Mouse (Mus musculus) embryonic facial prominence, embryonic 11.5 days (tissue): Measurements from ENCODE around the gene Gabrg3. TPM values are rescaled to one million over a fixed set of nuclear protein-coding genes. Genes with fewer than 3 reads are reported as not detected.
A peak's percentile ranks its signal among the peaks of the same experiment; 100 is the strongest.

Source experiments
- ATAC-seq: fragments of 200-750 bp; cut with Nextera tagmentation; replicated peaks from 2 replicates; pipeline ENCODE4 v1.8.0; 2017; ENCODE audit warnings: low read depth; ENCODE audit not compliant: insufficient number of reproducible peaks, low FRiP score, low TSS enrichment
- DNase-seq: peaks from one replicate; pipeline ENCODE4 v3.0.0-alpha.2; 2015; ENCODE audit warnings: low spot score
- H3K27ac ChIP-seq: fragments of 300-500 bp; sonication (generic); replicated peaks from 2 replicates; pipeline ENCODE4 v1.5.1; 2014; ENCODE audit warnings: mild to moderate bottlenecking, low read depth, low read length, control low read depth
- H3K27me3 ChIP-seq: fragments of 300-500 bp; sonication (generic); 2 replicates; pipeline ENCODE4 v1.6.1; 2014; ENCODE audit warnings: mild to moderate bottlenecking, low read length, moderate library complexity, mixed read lengths; ENCODE audit not compliant: control insufficient read depth, insufficient read depth
- H3K36me3 ChIP-seq: fragments of 300-500 bp; sonication (generic); replicated peaks from 2 replicates; pipeline ENCODE4 v1.6.1; 2014; ENCODE audit warnings: low read depth, mild to moderate bottlenecking, low read length, moderate library complexity, mixed read lengths; ENCODE audit not compliant: control insufficient read depth, insufficient read depth
- H3K4me1 ChIP-seq: fragments of 300-500 bp; sonication (generic); 2 replicates; pipeline ENCODE4 v1.6.1; 2014; ENCODE audit warnings: low read length, mixed read lengths; ENCODE audit not compliant: control insufficient read depth, insufficient read depth
- H3K4me2 ChIP-seq: fragments of 300-500 bp; sonication (generic); 2 replicates; pipeline ENCODE4 v1.6.1; 2014; ENCODE audit warnings: low read depth, mild to moderate bottlenecking, control low read depth, low read length, moderate library complexity
- H3K4me3 ChIP-seq: fragments of 300-500 bp; sonication (generic); 2 replicates; pipeline ENCODE4 v1.5.1; 2014; ENCODE audit warnings: low read depth, low read length, control low read depth
- H3K9ac ChIP-seq: fragments of 300-500 bp; sonication (generic); replicated peaks from 2 replicates; pipeline ENCODE4 v1.6.1; 2014; ENCODE audit warnings: mild to moderate bottlenecking, control low read depth, low read length
- H3K9me3 ChIP-seq: fragments of 300-500 bp; sonication (generic); replicated peaks from 2 replicates; pipeline ENCODE4 v1.6.1; 2016; ENCODE audit warnings: mild to moderate bottlenecking, low read length, inconsistent platforms, mixed read lengths; ENCODE audit not compliant: control insufficient read depth
- WGBS: fragments of 180-500 bp; shearing (Covaris S2); extraction: QIAGEN DNeasy Blood & Tissue Kit; methylation state at CpG from one replicate; pipeline ENCODE4 v1.1.7; 2014; 5-methylcytosine and 5-hydroxymethylcytosine counted together
- polyA plus RNA-seq: library from polyadenylated mRNA; unstranded; fragments of >200 nt; fragmentation: Nextera tagmentation; extraction: Ambion mirVana; gene quantifications from 2 replicates; pipeline ENCODE4 v1.2.1, GENCODE M21; 2014

Gene Gabrg3
- polyA plus RNA-seq, 1 experiment from 2014 or later, result 0.21 TPM

DNA sequence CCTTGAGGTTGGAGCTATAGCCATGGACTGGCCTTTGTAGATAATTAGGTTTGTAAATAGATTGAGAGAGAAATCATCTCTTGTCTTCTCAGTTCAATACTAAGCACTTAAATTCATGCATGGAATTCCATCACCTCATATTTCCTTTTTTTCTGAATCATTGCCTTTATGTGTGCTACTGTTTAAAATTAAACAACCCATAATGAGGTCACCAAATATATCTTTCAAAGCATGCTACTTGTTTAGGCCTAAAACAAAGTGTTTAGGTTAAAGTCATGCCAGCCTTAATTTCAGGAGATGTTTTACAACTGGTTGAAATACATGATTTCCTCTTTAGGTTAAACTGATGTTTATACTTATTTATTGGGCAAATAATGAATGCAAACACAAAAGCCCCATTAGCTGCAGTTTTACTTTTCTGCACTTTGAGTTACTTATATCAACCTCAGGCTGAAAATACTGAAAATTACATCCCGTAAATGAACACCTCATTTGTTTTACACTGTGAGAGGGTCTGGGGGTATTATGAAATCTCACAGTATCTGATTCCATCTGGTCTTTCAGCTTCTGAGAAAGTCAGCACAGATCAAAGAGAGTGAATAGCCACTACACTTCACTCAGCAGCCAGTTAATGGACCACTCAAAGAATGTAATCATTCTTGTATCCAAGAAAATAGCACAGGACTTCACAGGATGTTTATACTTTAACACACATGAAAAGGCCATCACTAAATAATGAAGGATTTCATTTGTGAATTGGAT is 519.5 kb downstream of the Gabrg3 start:
- H3K27ac ChIP-seq, result no peak overlapping the region
- H3K4me1 ChIP-seq, result no peaks in the 10 kb centered on the region
- ATAC-seq, result no peak
- H3K36me3 ChIP-seq, result no peaks in the 10 kb centered on the region
- 79% methylated on average over 1 of the region's 1 CpGs for WGBS
- H3K27me3 ChIP-seq, result no peaks in the 10 kb centered on the region
- H3K4me2 ChIP-seq, result no peak overlapping the region
- H3K9ac ChIP-seq, result no peak overlapping the region
- H3K9me3 ChIP-seq, result no peaks in the 10 kb centered on the region
- H3K4me3 ChIP-seq, result no peak overlapping the region
- DNase-seq, result no peak

- no peak for DNase-seq
- H3K9me3 ChIP-seq, result no peaks in the 10 kb centered on the region
- 88% methylated on average over 5 of the region's 5 CpGs for WGBS
- no peaks in the 10 kb centered on the region for H3K27me3 ChIP-seq
- H3K27ac ChIP-seq, result no peak overlapping the region
- H3K36me3 ChIP-seq, result no peaks in the 10 kb centered on the region
- H3K4me3 ChIP-seq, result no peak overlapping the region
- H3K4me1 ChIP-seq, result no peaks in the 10 kb centered on the region
- H3K9ac ChIP-seq, result no peak overlapping the region
- no peak for ATAC-seq
- H3K4me2 ChIP-seq, result no peak overlapping the region
Observed at GRCm38 (mm10) chr7:56843565-56843964, 543.4 kb downstream of the Gabrg3 start.

- Histone ChIP-seq H3K27me3 (no peaks in the 10 kb centered on the region), H3K4me3 (no peak overlapping the region), H3K9me3 (no peaks in the 10 kb centered on the region), H3K36me3 (no peaks in the 10 kb centered on the region), H3K4me1 (no peaks in the 10 kb centered on the region), H3K27ac (no peak overlapping the region), H3K4me2 (no peak overlapping the region), H3K9ac (no peak overlapping the region)
- DNase-seq (no peak), ATAC-seq (no peak)
- WGBS, result 87% methylated on average over 6 of the region's 6 CpGs
Observed at GRCm38 (mm10) chr7:56825446-56825845, 561.5 kb downstream of the Gabrg3 start.

GRCm38 (mm10) chr7:56801841-56802240 is 585.1 kb downstream of the Gabrg3 start:
- no peak overlapping the region for H3K4me2 ChIP-seq
- H3K36me3 ChIP-seq, result no peaks in the 10 kb centered on the region
- WGBS, result 84% methylated on average over 1 of the region's 1 CpGs
- ATAC-seq, result no peak
- H3K4me1 ChIP-seq, result no peaks in the 10 kb centered on the region
- H3K4me3 ChIP-seq, result no peak overlapping the region
- H3K9ac ChIP-seq, result no peak overlapping the region
- DNase-seq, result no peak
- H3K27me3 ChIP-seq, result no peaks in the 10 kb centered on the region
- no peaks in the 10 kb centered on the region for H3K9me3 ChIP-seq
- H3K27ac ChIP-seq, result no peak overlapping the region

DNA sequence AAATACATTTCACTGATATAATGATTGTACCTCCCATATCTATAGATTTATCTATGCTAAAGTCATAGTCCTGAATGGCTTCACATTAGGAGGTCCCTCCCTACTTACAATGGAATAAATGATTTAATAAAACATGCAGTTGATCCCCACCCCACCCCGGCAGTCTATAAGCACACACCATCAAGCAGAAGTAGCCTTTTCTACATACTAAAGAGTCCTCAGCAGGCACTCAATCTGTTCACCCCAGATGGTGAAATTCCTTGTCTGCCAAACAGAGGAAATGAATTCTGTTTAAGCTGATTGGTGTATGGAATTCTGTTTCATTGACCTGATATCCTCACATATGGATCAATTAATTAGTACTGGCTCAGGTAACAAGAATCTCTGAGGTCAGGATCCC is 607.9 kb downstream of the Gabrg3 start:
- 91% methylated on average over 1 of the region's 1 CpGs for WGBS
- no peak for DNase-seq
- Histone ChIP-seq H3K4me1 (no peaks in the 10 kb centered on the region), H3K4me2 (no peak overlapping the region), H3K9me3 (no peaks in the 10 kb centered on the region), H3K27me3 (no peaks in the 10 kb centered on the region), H3K9ac (no peak overlapping the region), H3K4me3 (no peak overlapping the region), H3K36me3 (no peaks in the 10 kb centered on the region), H3K27ac (no peak overlapping the region)
- ATAC-seq, result no peak

DNA sequence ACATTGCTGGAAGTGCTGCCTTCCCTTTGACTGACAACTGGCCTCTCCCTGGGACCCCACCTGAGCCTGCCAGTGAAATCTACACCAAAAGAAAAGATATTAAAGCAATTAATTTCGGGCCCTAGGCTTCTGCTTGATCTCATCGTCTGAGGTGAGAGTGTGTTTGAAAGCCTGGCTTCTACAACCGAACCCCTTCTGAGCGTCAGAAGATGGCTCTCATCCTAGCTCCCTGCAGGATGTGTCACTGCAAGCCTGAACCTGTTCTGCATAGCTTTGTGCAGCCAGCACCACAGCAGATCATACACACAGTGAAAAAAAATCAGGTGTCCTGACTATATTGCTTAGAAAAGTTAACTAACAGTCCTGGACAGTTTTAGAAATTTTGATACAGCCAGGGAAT is 618.8 kb downstream of the Gabrg3 start:
- Histone ChIP-seq H3K9ac (no peak overlapping the region), H3K36me3 (no peaks in the 10 kb centered on the region), H3K9me3 (no peaks in the 10 kb centered on the region), H3K4me2 (no peak overlapping the region), H3K27me3 (no peaks in the 10 kb centered on the region), H3K27ac (no peak overlapping the region), H3K4me3 (no peak overlapping the region), H3K4me1 (no peaks in the 10 kb centered on the region)
- DNase-seq, result peak; percentile 2
- WGBS, result 73% methylated on average over 4 of the region's 4 CpGs
- ATAC-seq, result no peak

- Histone ChIP-seq H3K36me3 (no peaks in the 10 kb centered on the region), H3K9me3 (no peaks in the 10 kb centered on the region), H3K4me1 (no peaks in the 10 kb centered on the region), H3K9ac (no peak overlapping the region), H3K27ac (no peak overlapping the region), H3K27me3 (no peaks in the 10 kb centered on the region), H3K4me2 (no peak overlapping the region), H3K4me3 (no peak overlapping the region)
- whole genome bisulfite sequencing, result 71% methylated on average over 1 of the region's 1 CpGs
- no peak for DNase-seq
- no peak for ATAC-seq
Observed at GRCm38 (mm10) chr7:56767796-56768195, 619.2 kb downstream of the Gabrg3 start.

- no peak for DNase-seq
- H3K27me3 ChIP-seq, result no peaks in the 10 kb centered on the region
- no peak overlapping the region for H3K4me2 ChIP-seq
- no peaks in the 10 kb centered on the region for H3K4me1 ChIP-seq
- no peaks in the 10 kb centered on the region for H3K9me3 ChIP-seq
- 55% methylated on average over 10 of the region's 10 CpGs for WGBS
- no peak overlapping the region for H3K4me3 ChIP-seq
- no peak overlapping the region for H3K9ac ChIP-seq
- no peak overlapping the region for H3K27ac ChIP-seq
- no peaks in the 10 kb centered on the region for H3K36me3 ChIP-seq
- ATAC-seq, result no peak
Observed at GRCm38 (mm10) chr7:56765612-56766445, 621.2 kb downstream of the Gabrg3 start.
